Mouse (Mus musculus) limb, embryonic 15.5 days (tissue): ENCODE results near the gene Clk2. TPM values are rescaled to one million over a fixed set of nuclear protein-coding genes. Genes with fewer than 3 reads are reported as not detected.
A peak's percentile ranks its signal among the peaks of the same experiment; 100 is the strongest.

Experiments
- ATAC-seq: fragments of 200-750 bp; cut with Nextera tagmentation; 2 replicates; pipeline ENCODE4 v1.8.0; 2017; ENCODE audit warnings: low read depth, moderate TSS enrichment; ENCODE audit not compliant: insufficient number of reproducible peaks, low FRiP score, low TSS enrichment
- H3K27ac ChIP-seq: fragments of 300-500 bp; sonication (generic); 2 replicates; pipeline ENCODE4 v1.5.1; 2015; ENCODE audit warnings: moderate library complexity, mild to moderate bottlenecking, inconsistent platforms
- H3K27me3 ChIP-seq: fragments of 300-500 bp; sonication (generic); 2 replicates; pipeline ENCODE4 v1.6.1; 2015; ENCODE audit warnings: inconsistent platforms
- H3K36me3 ChIP-seq: fragments of 300-500 bp; sonication (generic); 2 replicates; pipeline ENCODE4 v1.6.1; 2015; ENCODE audit warnings: inconsistent platforms
- H3K4me1 ChIP-seq: fragments of 300-500 bp; sonication (generic); 2 replicates; pipeline ENCODE4 v1.6.1; 2015; ENCODE audit warnings: inconsistent platforms
- H3K4me2 ChIP-seq: fragments of 300-500 bp; sonication (generic); 2 replicates; pipeline ENCODE4 v1.6.1; 2015; ENCODE audit warnings: mild to moderate bottlenecking, inconsistent platforms
- H3K4me3 ChIP-seq: fragments of 300-500 bp; sonication (generic); 2 replicates; pipeline ENCODE4 v1.5.1; 2015; ENCODE audit warnings: mild to moderate bottlenecking, inconsistent platforms
- H3K9ac ChIP-seq: fragments of 300-500 bp; sonication (generic); 2 replicates; pipeline ENCODE4 v1.6.1; 2015; ENCODE audit warnings: inconsistent platforms
- H3K9me3 ChIP-seq: fragments of 300-500 bp; sonication (generic); 2 replicates; pipeline ENCODE4 v1.6.1; 2016; ENCODE audit warnings: inconsistent platforms
- WGBS: fragments of 180-500 bp; shearing (Covaris S2); methylation state at CpG from one replicate; pipeline ENCODE4 v1.1.7; 2015; 5-methylcytosine and 5-hydroxymethylcytosine counted together
- polyA plus RNA-seq: library from polyadenylated mRNA; unstranded; fragments of >200 nt; fragmentation: Nextera tagmentation; extraction: Ambion mirVana; gene quantifications from 2 replicates; pipeline ENCODE4 v1.2.1, GENCODE M21; 2015

The Clk2 gene
- polyA plus RNA-seq, 1 experiment from 2014 or later = 25.0 TPM

GRCm38 (mm10) chr3:89181749-89182500 lies 17.3 kb downstream of the Clk2 start:
- Histone ChIP-seq H3K9me3 (no peaks in the 10 kb centered on the region), H3K4me2 (no peak overlapping the region), H3K4me3 (no peak overlapping the region), H3K27ac (peak overlapping the region; percentile 87), H3K4me1 (peaks cover 46% of the 10 kb centered on the region), H3K27me3 (no peaks in the 10 kb centered on the region), H3K9ac (no peak overlapping the region), H3K36me3 (peaks cover 41% of the 10 kb centered on the region)
- no peak for ATAC-seq
- 91% methylated on average over 27 of the region's 27 CpGs for WGBS

- Histone ChIP-seq H3K4me1 (peaks cover 46% of the 10 kb centered on the region), H3K27me3 (no peaks in the 10 kb centered on the region), H3K27ac (peak overlapping the region; percentile 87), H3K4me3 (peak overlapping the region; percentile 69), H3K9ac (no peak overlapping the region), H3K9me3 (no peaks in the 10 kb centered on the region), H3K4me2 (peak overlapping the region; percentile 90), H3K36me3 (peaks cover 48% of the 10 kb centered on the region)
- 47% methylated on average over 7 of the region's 7 CpGs for WGBS
- ATAC-seq = no peak
Measured at GRCm38 (mm10) chr3:89182531-89183057, 18.0 kb downstream of the Clk2 start.

- H3K36me3 ChIP-seq = peaks cover 55% of the 10 kb centered on the region
- H3K9me3 ChIP-seq = no peaks in the 10 kb centered on the region
- ATAC-seq = peak; percentile 93
- peak within 1 kb of the TSS; percentile 69 for H3K4me3 ChIP-seq
- peaks cover 43% of the 10 kb centered on the region for H3K4me1 ChIP-seq
- H3K9ac ChIP-seq = peak within 1 kb of the TSS; percentile 62
- peak within 1 kb of the TSS; percentile 90 for H3K4me2 ChIP-seq
- 6% methylated on average over 39 of the region's 39 CpGs for WGBS
- no peaks in the 10 kb centered on the region for H3K27me3 ChIP-seq
- peak within 1 kb of the TSS; percentile 87 for H3K27ac ChIP-seq
Measured at GRCm38 (mm10) chr3:89183058-89183958, 18.7 kb downstream of the Clk2 start, which contains the start of gene Fam189b. TSS of gene Fam189b (plus strand) at chr3:89183143.

GRCm38 (mm10) chr3:89183959-89184315 lies 19.3 kb downstream of the Clk2 start:
- peak overlapping the region; percentile 62 for H3K9ac ChIP-seq
- H3K4me2 ChIP-seq = peak overlapping the region; percentile 90
- H3K27ac ChIP-seq = 0 out of 2 replicates have a peak overlapping the region, but pooled peaks have one; percentile 3
- no peaks in the 10 kb centered on the region for H3K9me3 ChIP-seq
- ATAC-seq = no peak
- peak overlapping the region; percentile 69 for H3K4me3 ChIP-seq
- 73% methylated on average over 6 of the region's 6 CpGs for WGBS
- H3K4me1 ChIP-seq = peaks cover 36% of the 10 kb centered on the region
- peaks cover 60% of the 10 kb centered on the region for H3K36me3 ChIP-seq
- H3K27me3 ChIP-seq = no peaks in the 10 kb centered on the region

GRCm38 (mm10) chr3:89187197-89187596 lies 22.6 kb downstream of the Clk2 start:
- no peak overlapping the region for H3K4me3 ChIP-seq
- H3K9ac ChIP-seq = no peak overlapping the region
- no peaks in the 10 kb centered on the region for H3K27me3 ChIP-seq
- peaks cover 29% of the 10 kb centered on the region for H3K36me3 ChIP-seq
- 50% methylated on average over 23 of the region's 23 CpGs for WGBS
- ATAC-seq = no peak
- H3K4me2 ChIP-seq = no peak overlapping the region
- H3K9me3 ChIP-seq = no peaks in the 10 kb centered on the region
- H3K4me1 ChIP-seq = peaks cover 30% of the 10 kb centered on the region
- H3K27ac ChIP-seq = no peak overlapping the region

GRCm38 (mm10) chr3:89187690-89188477 lies 23.3 kb downstream of the Clk2 start:
- H3K9me3 ChIP-seq = no peaks in the 10 kb centered on the region
- no peak overlapping the region for H3K4me3 ChIP-seq
- 0 out of 2 replicates have a peak overlapping the region, but pooled peaks have one; percentile 5 for H3K9ac ChIP-seq
- no peak overlapping the region for H3K27ac ChIP-seq
- H3K4me2 ChIP-seq = no peak overlapping the region
- ATAC-seq = no peak
- no peaks in the 10 kb centered on the region for H3K27me3 ChIP-seq
- H3K36me3 ChIP-seq = peaks cover 26% of the 10 kb centered on the region
- peaks cover 26% of the 10 kb centered on the region for H3K4me1 ChIP-seq
- 80% methylated on average over 18 of the region's 18 CpGs for WGBS

GRCm38 (mm10) chr3:89188478-89188875 lies 23.9 kb downstream of the Clk2 start:
- H3K9ac ChIP-seq = no peak overlapping the region
- H3K27me3 ChIP-seq = no peaks in the 10 kb centered on the region
- H3K36me3 ChIP-seq = peaks cover 26% of the 10 kb centered on the region
- H3K9me3 ChIP-seq = no peaks in the 10 kb centered on the region
- peaks cover 23% of the 10 kb centered on the region for H3K4me1 ChIP-seq
- H3K4me3 ChIP-seq = no peak overlapping the region
- 68% methylated on average over 12 of the region's 12 CpGs for WGBS
- no peak overlapping the region for H3K27ac ChIP-seq
- no peak overlapping the region for H3K4me2 ChIP-seq
- no peak for ATAC-seq

GRCm38 (mm10) chr3:89190436-89190835 lies 25.8 kb downstream of the Clk2 start:
- Histone ChIP-seq H3K4me1 (peaks cover 4% of the 10 kb centered on the region), H3K4me2 (no peak overlapping the region), H3K4me3 (no peak overlapping the region), H3K36me3 (peaks cover 26% of the 10 kb centered on the region), H3K9ac (no peak overlapping the region), H3K27ac (no peak overlapping the region), H3K27me3 (no peaks in the 10 kb centered on the region), H3K9me3 (no peaks in the 10 kb centered on the region)
- no peak for ATAC-seq
- WGBS = 75% methylated on average over 8 of the region's 8 CpGs

- Histone ChIP-seq H3K36me3 (peaks cover 7% of the 10 kb centered on the region), H3K27me3 (no peaks in the 10 kb centered on the region), H3K4me2 (no peak overlapping the region), H3K4me3 (no peak overlapping the region), H3K9me3 (no peaks in the 10 kb centered on the region), H3K9ac (no peak overlapping the region), H3K27ac (no peak overlapping the region), H3K4me1 (peaks cover 10% of the 10 kb centered on the region)
- 72% methylated on average over 1 of the region's 1 CpGs for whole genome bisulfite sequencing
- ATAC-seq = no peak
Measured at GRCm38 (mm10) chr3:89193351-89193750, 28.8 kb downstream of the Clk2 start.

- Histone ChIP-seq H3K9ac (no peak overlapping the region), H3K4me3 (no peak overlapping the region), H3K27me3 (no peaks in the 10 kb centered on the region), H3K27ac (no peak overlapping the region), H3K4me2 (no peak overlapping the region), H3K9me3 (no peaks in the 10 kb centered on the region), H3K36me3 (peaks cover 2% of the 10 kb centered on the region; the same call in 1 of the 2 replicates), H3K4me1 (peaks cover 10% of the 10 kb centered on the region)
- ATAC-seq = no peak
- WGBS = 91% methylated on average over 2 of the region's 2 CpGs
Measured at GRCm38 (mm10) chr3:89193853-89194252, 29.3 kb downstream of the Clk2 start.
